In genomic region chr12:50981318-50981717, GRCm38 (mm10) we compare ENCODE assay signal across 15 mouse cellular contexts.
"Had no signal": no experiment of that assay in that cellular context is flagged by ENCODE, and none has a peak within 500 bp of the region (broad histone marks: within the 10 kb centered on the region; RNA-seq: fewer than 3 reads in every experiment).

No protein-coding gene starts in this region.

- H3K9me3 ChIP-seq: neural tube, embryonic 13.5 days; neural tube, embryonic 15.5 days; stomach, embryonic 15.5 days had no signal

- H3K4me3 ChIP-seq: neural tube, embryonic 13.5 days; neural tube, embryonic 15.5 days; stomach, embryonic 15.5 days had no signal

- H3K27me3 ChIP-seq: neural tube, embryonic 13.5 days; neural tube, embryonic 15.5 days; stomach, embryonic 15.5 days had no signal

- H3K4me2 ChIP-seq: neural tube, embryonic 13.5 days; neural tube, embryonic 15.5 days; stomach, embryonic 15.5 days had no signal

- H3K4me1 ChIP-seq: neural tube, embryonic 13.5 days; neural tube, embryonic 15.5 days; stomach, embryonic 15.5 days had no signal

- H3K36me3 ChIP-seq: neural tube, embryonic 13.5 days; neural tube, embryonic 15.5 days; stomach, embryonic 15.5 days had no signal

- H3K27ac ChIP-seq: neural tube, embryonic 13.5 days; neural tube, embryonic 15.5 days; stomach, embryonic 15.5 days; stomach, postnatal 0 days had no signal

- H3K9ac ChIP-seq: neural tube, embryonic 13.5 days; neural tube, embryonic 15.5 days; stomach, embryonic 15.5 days had no signal

- DNase-seq: retina, postnatal 1 day; right cerebral cortex, adult 18-20 months; right cerebral cortex, postnatal 14 days; right cerebral cortex, postnatal 25 days; right cerebral cortex, postnatal 4 days; spleen, adult 18-20 months; thymus, adult 2 months; thymus, postnatal 14 days; thymus, postnatal 25 days; thymus, postnatal 36 days; thymus, postnatal 4 days had no signal
